Mouse (Mus musculus) ES-E14 (cell line): ENCODE measurements around the gene Fbxl7. TPM values are rescaled to one million over a fixed set of nuclear protein-coding genes. Genes with fewer than 3 reads are reported as not detected.

ENCODE experiments used
- DNase-seq: peaks from one replicate; pipeline ENCODE4 v3.0.0-alpha.2; 2013; ENCODE audit warnings: low read depth, low spot score
- H3K27ac ChIP-seq: 2 replicates; pipeline ENCODE4 v1.5.1; 2012; ENCODE audit warnings: low read depth, mild to moderate bottlenecking, low read length, moderate library complexity, mixed read lengths; ENCODE audit not compliant: poor library complexity, insufficient read depth, severe bottlenecking
- H3K36me3 ChIP-seq: 2 replicates; pipeline ENCODE4 v1.6.1; 2012; ENCODE audit warnings: mild to moderate bottlenecking, low read length, moderate library complexity, mixed read lengths; ENCODE audit not compliant: control insufficient read depth, poor library complexity, insufficient read depth, severe bottlenecking
- H3K4me1 ChIP-seq, 2 experiments: fragments of 150-350 bp in 1 of 2; sonication (generic) in 1 of 2; 2 replicates each; pipeline ENCODE4 v1.6.1; 2012; ENCODE audit warnings: low read length in 2 of 2, mild to moderate bottlenecking in 1 of 2, mixed read lengths in 1 of 2; ENCODE audit not compliant: control insufficient read depth in 2 of 2, insufficient read depth in 2 of 2, poor library complexity in 1 of 2
- H3K4me3 ChIP-seq, 2 experiments: fragments of 150-350 bp in 1 of 2; sonication (generic) in 1 of 2; 2 replicates each; pipeline ENCODE4 v1.5.1; 2012; ENCODE audit warnings: low read length in 2 of 2, low read depth in 1 of 2, mild to moderate bottlenecking in 1 of 2, mixed read lengths in 1 of 2; ENCODE audit not compliant: insufficient read depth in 1 of 2, poor library complexity in 1 of 2, severe bottlenecking in 1 of 2
- H3K9ac ChIP-seq: 2 replicates; pipeline ENCODE4 v1.6.1; 2012; ENCODE audit warnings: low read depth, mild to moderate bottlenecking, low read length, mixed read lengths; ENCODE audit not compliant: poor library complexity, insufficient read depth, severe bottlenecking
- H3K9me3 ChIP-seq: fragments of 150-350 bp; sonication (generic); 2 replicates; pipeline ENCODE4 v1.6.1; 2012; ENCODE audit warnings: low read depth, mild to moderate bottlenecking, low read length; ENCODE audit not compliant: control insufficient read depth, insufficient read depth
- CHD2 ChIP-seq: IDR thresholded peaks from 2 replicates; pipeline ENCODE4 v1.6.1; 2014; ENCODE audit warnings: mild to moderate bottlenecking, low read depth, low read length, inconsistent platforms
- HCFC1 ChIP-seq: IDR thresholded peaks from 2 replicates; pipeline ENCODE4 v1.6.1; 2012; ENCODE audit warnings: low read length, inconsistent platforms, borderline replicate concordance; ENCODE audit not compliant: insufficient read depth
- MAFK ChIP-seq: IDR thresholded peaks from 2 replicates; pipeline ENCODE4 v1.6.1; 2014; ENCODE audit warnings: mild to moderate bottlenecking, low read depth, low read length, inconsistent platforms; ENCODE audit not compliant: insufficient read depth
- ZC3H11A ChIP-seq: IDR thresholded peaks from 2 replicates; pipeline ENCODE4 v1.6.1; 2012; ENCODE audit warnings: low read depth, mild to moderate bottlenecking, inconsistent platforms, low read length, borderline replicate concordance
- ZNF384 ChIP-seq: IDR thresholded peaks from 2 replicates; pipeline ENCODE4 v1.6.1; 2012; ENCODE audit warnings: low read depth, low read length, inconsistent platforms
- in situ Hi-C, 2 experiments: fragments of 600-800 bp; cut with MboI; formaldehyde crosslinking; loops; one replicate each; pipeline ENCODE4 v1.15.1; 2025; ENCODE audit warnings: low sequenced_read_pairs in 2 of 2, inconsistent platforms in 1 of 2; ENCODE audit not compliant: unreplicated experiment in 2 of 2
- total RNA-seq: library from RNA; depleted of rRNA; stranded (reverse); fragments of 300-350 nt; gene quantifications from 2 replicates; pipeline ENCODE4 v1.2.3, GENCODE M21; 2012

The Fbxl7 gene
- total RNA-seq, 1 experiment, result 0.98 TPM

DNA sequence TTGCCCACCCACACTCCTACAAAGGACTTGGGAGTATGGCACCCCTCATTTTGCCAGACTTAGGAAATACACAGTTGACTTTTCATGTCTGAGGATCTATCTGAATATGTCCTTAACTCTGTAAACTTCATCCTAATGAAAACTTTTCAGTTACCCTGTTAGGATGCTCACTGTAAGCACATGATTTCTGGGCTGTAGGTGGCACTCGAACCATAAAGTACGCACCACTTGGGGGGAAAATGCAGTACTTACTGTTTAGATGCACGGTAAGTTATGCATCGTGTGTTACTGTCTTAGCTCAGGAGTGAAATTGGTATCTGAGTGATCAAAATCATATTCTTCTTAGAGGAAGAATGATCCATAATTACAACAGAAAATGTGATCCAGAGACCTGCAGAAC, 252.8 kb downstream of the Fbxl7 start:
- in situ Hi-C loops, result no loop called here
- H3K27ac ChIP-seq, result no peak overlapping the region
- TF ChIP-seq MAFK, result no peak
- no peak for DNase-seq
- H3K4me3 ChIP-seq, result no peak overlapping the region
- H3K9ac ChIP-seq, result no peak overlapping the region
- H3K36me3 ChIP-seq, result no peaks in the 10 kb centered on the region
- no peaks in the 10 kb centered on the region for H3K4me1 ChIP-seq
- H3K9me3 ChIP-seq, result no peaks in the 10 kb centered on the region

DNA sequence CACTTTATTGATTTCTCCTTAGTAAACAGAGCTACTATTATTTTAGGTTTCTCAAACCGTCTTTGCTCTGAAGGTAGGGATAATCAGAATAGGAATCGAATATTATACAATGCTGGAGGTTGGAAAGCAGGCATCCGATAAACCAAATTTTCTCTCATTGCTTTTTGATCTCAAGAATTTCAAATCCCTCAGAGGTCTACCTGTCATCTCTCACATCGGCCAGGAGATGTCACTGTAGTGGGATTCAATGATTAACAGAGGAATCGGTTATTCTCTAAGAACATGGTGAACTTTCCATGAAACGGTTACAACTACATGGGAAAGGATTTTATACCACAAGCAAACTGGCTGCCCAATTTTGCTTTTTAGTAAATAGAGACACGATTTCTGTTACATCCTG, 255.7 kb downstream of the Fbxl7 start:
- no peak for DNase-seq
- H3K4me3 ChIP-seq, result no peak overlapping the region
- in situ Hi-C loops, result no loop called here

DNA sequence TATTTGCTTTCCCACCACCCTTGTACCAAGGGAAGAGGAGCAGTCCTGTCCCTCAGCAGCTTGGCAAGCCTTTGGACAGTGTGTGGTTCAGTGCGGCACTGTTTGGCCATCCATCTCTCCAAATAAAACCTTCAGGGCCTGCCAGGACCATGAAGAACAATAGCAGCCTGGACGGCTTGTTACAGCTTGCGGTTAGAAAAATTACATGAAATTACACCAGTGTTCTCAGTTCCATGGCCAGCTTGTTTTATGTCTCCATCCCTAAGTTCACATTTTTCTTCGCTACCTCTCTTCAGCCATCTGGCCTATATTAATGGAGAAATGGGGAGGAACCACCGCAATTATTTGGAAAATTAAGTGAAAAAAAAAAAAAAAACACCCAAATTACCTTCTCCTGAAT, 259.8 kb downstream of the Fbxl7 start:
- in situ Hi-C loops, result no loop called here
- TF ChIP-seq ZC3H11A (no peak), ZNF384 (no peak), CHD2 (no peak), MAFK (no peak)
- no peaks in the 10 kb centered on the region for H3K4me1 ChIP-seq
- H3K9ac ChIP-seq, result no peak overlapping the region
- H3K4me3 ChIP-seq, result no peak overlapping the region
- no peaks in the 10 kb centered on the region for H3K9me3 ChIP-seq
- H3K36me3 ChIP-seq, result no peaks in the 10 kb centered on the region
- no peak overlapping the region for H3K27ac ChIP-seq
- DNase-seq, result no peak

More for the DNA sequence above, 255.7 kb downstream of the Fbxl7 start:
- H3K27ac ChIP-seq, result no peak overlapping the region
- H3K4me1 ChIP-seq, result no peaks in the 10 kb centered on the region
- no peaks in the 10 kb centered on the region for H3K36me3 ChIP-seq
- H3K9ac ChIP-seq, result no peak overlapping the region
- TF ChIP-seq ZNF384 (0 out of 2 replicates have a peak, but pooled peaks have one; percentile 0), CHD2 (no peak), HCFC1 (no peak), MAFK (no peak), ZC3H11A (0 out of 2 replicates have a peak, but pooled peaks have one; percentile 13)
- H3K9me3 ChIP-seq, result no peaks in the 10 kb centered on the region

DNA sequence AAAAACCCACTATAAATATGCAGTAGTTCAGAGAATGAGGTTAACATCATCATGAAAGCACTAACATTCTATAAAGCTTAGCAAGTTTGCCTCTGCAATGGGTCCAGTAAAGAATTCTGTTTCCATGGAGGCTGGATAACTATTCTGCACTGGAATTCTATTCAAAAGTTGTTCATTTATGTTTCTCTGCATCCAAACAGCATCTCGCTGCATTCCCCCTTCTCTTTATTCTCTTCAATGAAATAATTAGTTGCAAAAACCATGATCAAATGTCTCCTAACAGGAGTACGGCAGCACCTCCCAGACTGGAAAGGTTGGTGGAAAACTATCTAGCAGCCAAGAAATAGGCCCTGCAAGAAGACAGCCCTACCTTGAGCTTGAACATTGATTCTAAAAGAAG, 267.2 kb downstream of the Fbxl7 start:
- H3K9me3 ChIP-seq, result no peaks in the 10 kb centered on the region
- no peaks in the 10 kb centered on the region for H3K4me1 ChIP-seq
- no peak overlapping the region for H3K27ac ChIP-seq
- no peak overlapping the region for H3K4me3 ChIP-seq
- in situ Hi-C loops, result no loop called here
- TF ChIP-seq ZC3H11A (no peak), ZNF384 (no peak), MAFK (no peak), CHD2 (no peak), HCFC1 (no peak)
- no peaks in the 10 kb centered on the region for H3K36me3 ChIP-seq
- no peak for DNase-seq
- no peak overlapping the region for H3K9ac ChIP-seq

DNA sequence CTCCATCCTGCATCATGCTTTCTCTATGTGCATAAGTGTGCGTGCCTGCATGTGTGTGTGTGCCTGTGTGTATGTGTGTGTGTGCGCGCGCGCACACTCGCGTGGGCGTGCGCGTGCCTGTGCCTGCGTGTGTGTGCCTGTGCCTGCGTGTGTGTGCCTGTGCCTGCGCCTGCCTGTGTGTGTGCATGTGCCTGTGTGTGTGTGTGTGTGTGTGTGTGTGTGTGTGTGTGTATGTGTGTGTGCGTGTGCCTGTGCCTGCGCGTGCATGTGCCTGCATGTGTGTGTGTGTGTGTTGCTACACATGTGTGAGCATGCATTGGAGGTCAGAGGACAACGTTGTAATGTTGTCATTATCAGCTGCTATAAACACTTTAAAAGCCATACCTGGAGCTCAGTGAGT, 272.1 kb downstream of the Fbxl7 start:
- Histone ChIP-seq H3K36me3 (no peaks in the 10 kb centered on the region), H3K9me3 (no peaks in the 10 kb centered on the region), H3K4me3 (no peak overlapping the region), H3K27ac (no peak overlapping the region), H3K4me1 (no peaks in the 10 kb centered on the region), H3K9ac (no peak overlapping the region)
- DNase-seq, result no peak
- TF ChIP-seq CHD2 (no peak), ZNF384 (no peak), HCFC1 (no peak), ZC3H11A (no peak)
- in situ Hi-C loops, result no loop called here
